Mouse (Mus musculus) central nervous system, embryonic 14 days (tissue): ENCODE results near the gene Gucy1a1. TPM values are rescaled to one million over a fixed set of nuclear protein-coding genes. Genes with fewer than 3 reads are reported as not detected.

Source experiments
- polyA plus RNA-seq: library from polyadenylated mRNA; depleted of rRNA; stranded (reverse); fragments of >200 nt; gene quantifications from 2 replicates; pipeline ENCODE4 v1.2.3, GENCODE M21; 2012; rRNA removed

Gucy1a1 gene
- 10.8 and 13.8 TPM in 2 replicates for polyA plus RNA-seq

GRCm38 (mm10) chr3:82145126-82145901 lies at the start of gene Gucy1a1:
Gucy1a1 (minus strand) TSS chr3:82145789.

GRCm38 (mm10) chr3:82074201-82074851 lies 71.3 kb downstream of the Gucy1a1 start, which contains the start of gene Gucy1b1:
Gucy1b1 (minus strand) TSS chr3:82074689.

Other genes with a start within 250 kb of the Gucy1a1 start
- 5.0 and 5.3 TPM in 2 replicates for gene Ctso, start 213.2 kb downstream of the Gucy1a1 start, polyA plus RNA-seq
- gene Tdo2, start 169.6 kb downstream of the Gucy1a1 start, polyA plus RNA-seq: 0.23 and 0.65 TPM in 2 replicates
- gene Asic5, start 163.5 kb downstream of the Gucy1a1 start, polyA plus RNA-seq: not detected in 2 replicates
- gene Gucy1b1, start 71.1 kb downstream of the Gucy1a1 start, polyA plus RNA-seq: 21.6 and 24.1 TPM in 2 replicates
- gene Map9, start 212.3 kb upstream of the Gucy1a1 start, polyA plus RNA-seq: 20.7 and 23.0 TPM in 2 replicates